Mouse (Mus musculus): Measurements from ENCODE around the gene Ndufb2.

Ndufb2 gene

GRCm38 (mm10) chr6:39580558-39580957, 11.8 kb upstream of the Ndufb2 start:
- DNase-seq (ENCODE audit: low spot score), result no peak

- DNase-seq (ENCODE audit: low spot score), result no peak
These were observed 11.1 kb upstream of the Ndufb2 start for GRCm38 (mm10) chr6:39581087-39581784.

- DNase-seq (ENCODE audit: low spot score), result no peak
These were observed 6.9 kb upstream of the Ndufb2 start, which contains the start of gene Gm42420 for GRCm38 (mm10) chr6:39585517-39585916. TSS of gene Gm42420 (plus strand) at chr6:39585753.

- DNase-seq (ENCODE audit: low spot score), result no peak
These were observed 893 bp upstream of the Ndufb2 start for GRCm38 (mm10) chr6:39591481-39591880.

- no peak for DNase-seq (ENCODE audit: low spot score)
These were observed 8.5 kb downstream of the Ndufb2 start for GRCm38 (mm10) chr6:39600851-39601250.

- no peak for DNase-seq (ENCODE audit: low spot score)
These were observed 9.5 kb downstream of the Ndufb2 start for GRCm38 (mm10) chr6:39601828-39602227.

- DNase-seq (ENCODE audit: low spot score), result no peak
These were observed 12.2 kb downstream of the Ndufb2 start for GRCm38 (mm10) chr6:39604565-39604964.

- DNase-seq (ENCODE audit: low spot score), result no peak
These were observed 13.7 kb downstream of the Ndufb2 start for GRCm38 (mm10) chr6:39606056-39606455.

- DNase-seq (ENCODE audit: low spot score), result no peak
These were observed 14.5 kb downstream of the Ndufb2 start for GRCm38 (mm10) chr6:39606862-39607261.

GRCm38 (mm10) chr6:39607365-39607764, 15.0 kb downstream of the Ndufb2 start:
- no peak for DNase-seq (ENCODE audit: low spot score)

GRCm38 (mm10) chr6:39610207-39610606, 17.8 kb downstream of the Ndufb2 start:
- no peak for DNase-seq (ENCODE audit: low spot score)

GRCm38 (mm10) chr6:39611296-39611695, 18.9 kb downstream of the Ndufb2 start:
- DNase-seq (ENCODE audit: low spot score), result no peak
